8 mouse cellular contexts compared by ENCODE assay signal in the genomic region with DNA sequence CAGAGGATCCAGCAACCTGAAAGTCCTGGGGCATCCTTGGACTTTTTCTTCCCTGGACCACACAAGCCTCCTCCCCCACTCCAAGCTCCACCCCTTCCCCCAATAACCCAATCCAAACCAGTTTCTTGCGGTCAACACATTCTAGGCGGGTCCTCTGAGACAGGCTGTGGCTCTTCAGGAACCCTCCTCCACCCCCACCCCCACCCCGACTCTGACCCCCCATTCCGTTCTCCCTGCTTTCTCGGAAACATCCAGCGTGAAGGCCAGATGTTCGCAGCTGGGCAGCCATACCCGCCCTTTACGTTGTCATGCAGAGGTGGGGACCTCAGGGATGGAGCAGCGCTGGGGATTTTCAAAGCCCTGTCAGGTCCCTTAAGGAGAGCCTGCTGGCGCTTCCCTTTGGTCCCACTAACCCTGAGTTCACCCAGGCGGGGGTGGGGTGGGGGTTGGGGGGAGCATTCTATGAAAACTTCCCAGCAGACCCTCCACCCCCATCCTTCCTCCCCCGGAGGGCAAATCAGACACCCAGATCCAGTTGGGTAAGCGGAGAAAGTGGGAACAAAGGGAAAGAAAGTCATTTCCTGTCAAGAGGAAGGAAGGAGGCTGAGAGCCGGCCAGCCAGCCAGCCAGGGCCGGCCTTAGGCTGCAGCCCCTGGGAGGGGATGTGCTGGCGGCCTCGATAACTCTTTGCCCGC. TPM values are rescaled to one million over a fixed set of nuclear protein-coding genes. Genes with fewer than 3 reads are reported as not detected.
DNase-seq lines count a peak whose midpoint lies in the region; ATAC-seq and TF ChIP-seq lines count a peak whose summit lies in the region.

No protein-coding gene starts in this region.

- peak overlapping the region; percentile 53 for H3K27ac ChIP-seq in kidney, adult 2 months (ENCODE audit: insufficient read depth, low read depth, low read length)
- H3K27ac ChIP-seq in heart, embryonic 16.5 days (ENCODE audit: low read length): peak overlapping the region; percentile 69
- H3K27ac ChIP-seq in limb, embryonic 12.5 days: peak overlapping the region; percentile 84

- H3K79me2 ChIP-seq in myocyte (ENCODE audit: control insufficient read depth, insufficient read depth): peaks cover 13% of the 10 kb centered on the region

- TF ChIP-seq CTCF in kidney, adult 2 months (conservative IDR thresholded peaks at IDR 0.05; ENCODE audit: insufficient read depth, insufficient read length, low read depth, low read length): no peak

- H3K4me1 ChIP-seq in kidney, adult 2 months (ENCODE audit: control insufficient read depth, insufficient read depth, low read length): peaks cover 12% of the 10 kb centered on the region
- H3K4me1 ChIP-seq in heart, embryonic 16.5 days (ENCODE audit: control insufficient read depth, insufficient read depth, low read length): peaks cover 37% of the 10 kb centered on the region
- peaks cover 23% of the 10 kb centered on the region for H3K4me1 ChIP-seq in limb, embryonic 12.5 days (replicated peaks)

- peak overlapping the region; percentile 52 for H3K4me3 ChIP-seq in kidney, adult 2 months (ENCODE audit: insufficient read depth, low read depth, low read length)
- H3K4me3 ChIP-seq in heart, embryonic 16.5 days (ENCODE audit: low read length): peak overlapping the region; percentile 75
- peak overlapping the region; percentile 66 for H3K4me3 ChIP-seq in limb, embryonic 12.5 days (replicated peaks)
- H3K4me3 ChIP-seq in myocyte: peak overlapping the region; percentile 73

- peak overlapping the region; percentile 85 for H3K4me2 ChIP-seq in heart, embryonic 16.5 days (ENCODE audit: low read depth, low read length)
- H3K4me2 ChIP-seq in limb, embryonic 12.5 days: peak overlapping the region; percentile 88
- H3K4me2 ChIP-seq in myocyte (ENCODE audit: low read depth): peak overlapping the region; percentile 87

- ATAC-seq in heart, embryonic 16.5 days (replicated peaks; ENCODE audit: extremely low read depth, insufficient read depth, low FRiP score): peak; percentile 37; the same call in 1 of the 2 replicates
- ATAC-seq in limb, embryonic 12.5 days (ENCODE audit: insufficient number of reproducible peaks, insufficient read depth, low FRiP score, low TSS enrichment, low read depth): 0 out of 2 replicates have a peak, but pooled peaks have one; percentile 16

- no peaks in the 10 kb centered on the region; the same call in 1 of the 2 replicates for H3K27me3 ChIP-seq in kidney, adult 2 months (replicated peaks; ENCODE audit: control insufficient read depth, insufficient read depth, low read length)
- no peaks in the 10 kb centered on the region; the same call in 1 of the 2 replicates for H3K27me3 ChIP-seq in heart, embryonic 16.5 days (ENCODE audit: control insufficient read depth, insufficient read depth, low read length)
- H3K27me3 ChIP-seq in limb, embryonic 12.5 days: no peaks in the 10 kb centered on the region
- H3K27me3 ChIP-seq in myocyte (ENCODE audit: control insufficient read depth, insufficient read depth, insufficient read length): no peaks in the 10 kb centered on the region

- DNase-seq in kidney, adult 2 months: peak; percentile 58
- no peak for DNase-seq in kidney, adult 9 months
- no peak for DNase-seq in T-cell, adult 2 months (ENCODE audit: low spot score)
- no peak for DNase-seq in frontal cortex, postnatal 14 days (ENCODE audit: low spot score in 2 of 2)
- DNase-seq in thymus, postnatal 4 days: no peak

- peak overlapping the region; percentile 54 for H3ac ChIP-seq in myocyte (ENCODE audit: control insufficient read depth, insufficient read length)

- WGBS in kidney, adult 2 months: 19% methylated on average over 19 of the region's 19 CpGs
- WGBS in heart, embryonic 16.5 days: 2% methylated on average over 19 of the region's 19 CpGs
- 1% methylated on average over 18 of the region's 19 CpGs for WGBS in limb, embryonic 12.5 days

- peak; percentile 14 for TF ChIP-seq POLR2A in kidney, adult 2 months (IDR thresholded peaks at IDR 0.05; ENCODE audit: low read depth, low read length)
- no peak for TF ChIP-seq POLR2A in myocyte (IDR thresholded peaks at IDR 0.05; ENCODE audit: insufficient read length, low read depth)

- no peaks in the 10 kb centered on the region for H3K9me3 ChIP-seq in heart, embryonic 16.5 days (replicated peaks; ENCODE audit: control insufficient read depth, low read length)
- H3K9me3 ChIP-seq in limb, embryonic 12.5 days: no peaks in the 10 kb centered on the region

- H3K9ac ChIP-seq in heart, embryonic 16.5 days (ENCODE audit: low read length): peak overlapping the region; percentile 86
- H3K9ac ChIP-seq in limb, embryonic 12.5 days (replicated peaks): peak overlapping the region; percentile 78

- no peaks in the 10 kb centered on the region for H3K36me3 ChIP-seq in kidney, adult 2 months (ENCODE audit: control insufficient read depth, insufficient read depth, low read length)
- H3K36me3 ChIP-seq in heart, embryonic 16.5 days (ENCODE audit: control insufficient read depth, insufficient read depth): peaks cover 14% of the 10 kb centered on the region
- H3K36me3 ChIP-seq in limb, embryonic 12.5 days: peaks cover 25% of the 10 kb centered on the region
- peaks cover 4% of the 10 kb centered on the region for H3K36me3 ChIP-seq in myocyte (ENCODE audit: control insufficient read depth, insufficient read depth)

TF ChIP-seq in myocyte, 11 proteins besides CTCF, POLR2A, EP300 and RAD21:
- TF ChIP-seq MYOD1 (IDR thresholded peaks at IDR 0.05; ENCODE audit: control insufficient read depth in 1 of 3, insufficient read length in 2 of 3, low read depth in 2 of 3): no peak
- no peak for TF ChIP-seq E2F4 (IDR thresholded peaks at IDR 0.05; ENCODE audit: insufficient read depth)
- TF ChIP-seq MAX (IDR thresholded peaks at IDR 0.05; ENCODE audit: low read depth): no peak
- no peak for TF ChIP-seq USF1 (IDR thresholded peaks at IDR 0.05; ENCODE audit: low read depth)
- TF ChIP-seq MYOG (IDR thresholded peaks at IDR 0.05; ENCODE audit: control insufficient read depth in 1 of 3, insufficient read depth in 1 of 3, insufficient read length in 2 of 3, low read depth in 2 of 3): no peak
- TF ChIP-seq CEBPB (IDR thresholded peaks at IDR 0.05; ENCODE audit: insufficient read depth, poor library complexity, severe bottlenecking): no peak
- TF ChIP-seq REST (IDR thresholded peaks at IDR 0.05; ENCODE audit: insufficient read depth, insufficient read length): no peak
- no peak for TF ChIP-seq SRF (IDR thresholded peaks at IDR 0.05; ENCODE audit: control insufficient read depth, insufficient read length, low read depth)
- no peak for TF ChIP-seq TCF3 (IDR thresholded peaks at IDR 0.05; ENCODE audit: insufficient read length, low read depth)
- no peak for TF ChIP-seq TCF12 (IDR thresholded peaks at IDR 0.05; ENCODE audit: insufficient read depth, poor library complexity, severe bottlenecking)
- TF ChIP-seq POLR2AphosphoS2 (IDR thresholded peaks at IDR 0.05; ENCODE audit: insufficient read length, low read depth): no peak
TF ChIP-seq in myocyte: peak in this region for 0.

RNA-seq across cellular contexts. Expression of a gene that starts 7.5 kb away (rescaled TPM):
- 10.2 and 10.5 TPM in 2 replicates for polyA plus RNA-seq in kidney, adult 2 months (2012; rRNA removed)
- 46.9 and 49.7 TPM in 2 replicates for polyA plus RNA-seq in heart, embryonic 16.5 days (2015; fragmentation: Nextera tagmentation; extraction: Ambion mirVana)
- 65.4 and 78.9 TPM in 2 replicates for polyA plus RNA-seq in limb, embryonic 12.5 days (2016; fragmentation: Nextera tagmentation; extraction: Ambion mirVana)
- polyA plus RNA-seq in myocyte (2012; fragmentation: generic; extraction: Trizol): 29.5 TPM

RNA-seq across cellular contexts. Expression of a gene that starts 20.1 kb away (rescaled TPM):
- 29.0 and 32.3 TPM in 2 replicates for polyA plus RNA-seq in kidney, adult 2 months (2012; rRNA removed)
- polyA plus RNA-seq in heart, embryonic 16.5 days (2015; fragmentation: Nextera tagmentation; extraction: Ambion mirVana): 1.1 and 1.7 TPM in 2 replicates
- 0.80 and 0.87 TPM in 2 replicates for polyA plus RNA-seq in limb, embryonic 12.5 days (2016; fragmentation: Nextera tagmentation; extraction: Ambion mirVana)
- 0.02 TPM for polyA plus RNA-seq in myocyte (2012; fragmentation: generic; extraction: Trizol)

RNA-seq across cellular contexts. Expression of a gene that starts 25.3 kb away (rescaled TPM):
- polyA plus RNA-seq in kidney, adult 2 months (2012; rRNA removed): 30.1 and 33.8 TPM in 2 replicates
- polyA plus RNA-seq in heart, embryonic 16.5 days (2015; fragmentation: Nextera tagmentation; extraction: Ambion mirVana): 1.3 TPM in 2 replicates
- not detected in 2 replicates for polyA plus RNA-seq in limb, embryonic 12.5 days (2016; fragmentation: Nextera tagmentation; extraction: Ambion mirVana)
- 0.12 TPM for polyA plus RNA-seq in myocyte (2012; fragmentation: generic; extraction: Trizol)

RNA-seq across cellular contexts. Expression of a gene that starts 59.9 kb away (rescaled TPM):
- 15.9 and 19.6 TPM in 2 replicates for polyA plus RNA-seq in kidney, adult 2 months (2012; rRNA removed)
- polyA plus RNA-seq in heart, embryonic 16.5 days (2015; fragmentation: Nextera tagmentation; extraction: Ambion mirVana): 5.2 and 7.1 TPM in 2 replicates
- polyA plus RNA-seq in limb, embryonic 12.5 days (2016; fragmentation: Nextera tagmentation; extraction: Ambion mirVana): 14.1 and 16.6 TPM in 2 replicates
- 11.7 TPM for polyA plus RNA-seq in myocyte (2012; fragmentation: generic; extraction: Trizol)

Comparison
In these comparisons a context has a peak if more than half of its experiments do, and no peak if none do; other contexts are left out.
1. RNA of a gene that starts 20.1 kb away (polyA plus RNA-seq): 29.0 to 32.3 TPM in kidney, adult 2 months; 1.1 to 1.7 TPM in heart, embryonic 16.5 days, 0.80 to 0.87 TPM in limb, embryonic 12.5 days and 0.02 TPM in myocyte (single experiment); every median in the first group is over 10 times any median in the second.
2. RNA of a gene that starts 25.3 kb away (polyA plus RNA-seq): 30.1 to 33.8 TPM in kidney, adult 2 months; 1.3 TPM in heart, embryonic 16.5 days, 0.12 TPM in myocyte (single experiment) and not detected in limb, embryonic 12.5 days; every median in the first group is over 10 times any median in the second.
3. Peak in every context shown above with its lines, with median percentiles within 50 percentile points of each other: H3K27ac ChIP-seq, H3K4me3 ChIP-seq and H3K4me2 ChIP-seq.